Mouse (Mus musculus) neutrophil, adult 5-6 weeks (primary cell): ENCODE results near the gene Taf8. TPM values are rescaled to one million over a fixed set of nuclear protein-coding genes. Genes with fewer than 3 reads are reported as not detected.
A peak's percentile ranks its signal among the peaks of the same experiment; 100 is the strongest.

Source experiments
- ATAC-seq: fragments of 151-379, 151-347 bp; 2 replicates; pipeline ENCODE4 v1.8.0; 2017; ENCODE audit warnings: mild to moderate bottlenecking, moderate TSS enrichment; ENCODE audit not compliant: insufficient number of reproducible peaks, poor library complexity, low FRiP score, severe bottlenecking; ENCODE audit errors: extremely low read depth
- total RNA-seq: library from RNA; stranded (forward); fragments of 200-1000 nt; gene quantifications from 2 replicates; pipeline ENCODE4 v1.2.3, GENCODE M21; 2017

The Taf8 gene
- total RNA-seq: 78.6 and 83.3 TPM in 2 replicates

- ATAC-seq: peak; percentile 80
These were observed at the start of gene Taf8 for GRCm38 (mm10) chr17:47501946-47502706. TSS of gene Taf8 (minus strand) at chr17:47502292.

GRCm38 (mm10) chr17:47551049-47551448 lies 49.0 kb upstream of the Taf8 start:
- no peak for ATAC-seq

DNA sequence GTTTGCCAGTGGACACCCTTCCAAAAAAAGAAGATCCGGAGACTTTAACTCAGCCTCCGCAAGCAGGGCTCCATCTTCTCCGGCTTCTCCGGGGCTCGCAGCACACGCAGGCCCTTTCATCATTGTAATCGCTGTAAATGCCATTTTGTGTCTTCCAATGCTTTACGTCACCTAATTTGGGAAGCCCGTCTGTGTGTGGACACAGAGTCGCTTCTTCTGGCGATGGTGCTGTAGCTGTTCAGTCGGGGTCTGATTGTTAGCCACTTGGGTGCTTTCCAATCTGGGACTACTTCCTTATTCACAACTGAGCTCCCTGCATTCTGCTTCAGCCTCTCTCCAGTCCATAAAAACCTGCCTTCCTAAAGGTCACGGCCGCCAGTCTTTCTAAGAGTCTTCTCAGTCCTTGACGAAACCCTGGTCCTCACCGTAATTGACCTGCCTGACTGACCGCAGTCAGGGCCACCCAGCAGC lies 43.8 kb upstream of the Taf8 start:
- ATAC-seq: no peak

DNA sequence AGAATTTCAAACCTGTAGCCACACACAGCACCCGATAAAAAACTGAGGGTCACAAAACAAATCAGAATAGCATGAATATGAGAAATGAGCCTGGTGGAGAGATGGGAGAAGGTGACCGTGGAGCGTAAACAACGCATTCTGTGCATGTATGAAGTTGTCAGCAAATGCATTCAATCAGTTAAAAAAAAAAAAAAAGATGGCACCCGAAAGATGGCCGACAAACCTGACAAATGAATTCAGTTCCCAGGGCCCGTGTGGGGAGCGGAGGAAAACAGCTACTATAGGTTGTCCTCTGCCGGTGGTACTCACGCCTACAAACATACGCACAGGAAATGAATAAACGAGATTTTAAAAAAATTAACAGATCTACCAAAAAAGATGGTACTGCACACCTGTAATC lies 43.1 kb upstream of the Taf8 start:
- no peak for ATAC-seq

DNA sequence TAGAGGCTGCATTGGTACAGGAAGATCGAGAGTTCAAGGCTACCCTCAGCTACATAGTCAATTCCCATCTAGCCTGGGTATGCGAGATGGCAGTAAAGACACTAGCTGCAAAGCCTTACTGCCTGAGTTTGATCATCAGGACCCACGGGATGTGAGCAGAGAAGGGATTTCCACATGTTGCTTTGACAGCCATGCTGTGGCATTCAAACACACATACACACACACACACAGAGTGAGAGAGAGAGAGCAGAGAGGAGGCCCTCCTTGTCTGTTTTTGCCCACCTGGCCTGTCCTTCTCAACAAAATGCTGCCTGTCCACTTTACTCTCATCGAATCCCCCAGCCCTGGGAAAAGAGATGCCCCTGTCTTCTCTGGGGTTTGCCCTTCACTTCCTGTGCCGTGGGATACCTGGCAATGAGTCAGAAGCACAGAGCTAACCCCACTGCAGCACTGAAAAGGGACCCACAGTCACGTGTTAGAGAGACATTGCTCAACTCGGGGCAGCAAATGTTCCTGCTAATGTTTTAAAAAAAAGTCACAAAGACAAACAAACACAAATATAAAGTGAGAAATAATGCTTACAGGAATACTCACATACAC lies 41.1 kb upstream of the Taf8 start:
- ATAC-seq: no peak

GRCm38 (mm10) chr17:47542061-47542460 lies 40.0 kb upstream of the Taf8 start:
- ATAC-seq: peak; percentile 37; the same call in 1 of the 2 replicates

- ATAC-seq: no peak
These were observed 37.0 kb upstream of the Taf8 start for GRCm38 (mm10) chr17:47539128-47539527.

DNA sequence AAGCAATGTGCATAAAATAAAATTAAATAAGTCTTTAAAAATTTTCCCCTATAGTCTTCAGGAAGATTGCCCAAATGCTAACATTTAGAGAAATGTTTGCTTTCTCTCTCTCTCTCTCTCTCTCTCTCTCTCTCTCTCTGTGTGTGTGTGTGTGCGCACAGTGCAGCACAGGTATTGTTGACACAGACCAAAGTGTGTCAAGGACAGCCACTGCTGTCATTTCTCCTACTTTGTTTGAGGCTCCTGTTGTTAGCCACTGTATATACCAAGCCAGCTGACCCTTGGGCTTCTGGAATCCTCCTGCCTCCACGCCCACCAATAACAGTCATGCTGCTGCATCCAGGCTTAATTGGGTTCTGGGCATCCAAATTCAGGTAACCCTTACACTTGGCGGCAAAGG lies 36.0 kb upstream of the Taf8 start:
- no peak for ATAC-seq

DNA sequence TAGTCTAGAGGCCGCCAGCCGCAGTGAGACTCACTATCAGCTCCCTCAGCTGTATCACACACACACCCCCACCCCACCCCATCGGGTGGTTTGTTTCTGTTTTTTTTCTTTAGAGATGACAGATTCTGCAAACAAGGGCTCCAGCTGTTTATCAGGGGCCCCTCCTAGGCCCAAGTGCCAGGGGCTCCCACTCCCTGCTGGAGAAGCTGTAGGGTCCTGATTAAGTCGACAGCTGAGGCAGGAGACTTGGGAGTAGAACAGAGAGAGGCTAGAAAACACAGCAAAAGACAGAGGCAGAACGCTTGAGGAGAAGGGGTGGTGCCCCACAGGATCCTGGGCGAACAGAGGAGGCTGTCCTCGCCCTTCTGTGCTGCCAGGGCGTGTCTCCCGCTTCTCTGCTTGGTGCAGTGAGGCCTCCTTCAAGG lies 33.7 kb upstream of the Taf8 start:
- ATAC-seq: no peak

DNA sequence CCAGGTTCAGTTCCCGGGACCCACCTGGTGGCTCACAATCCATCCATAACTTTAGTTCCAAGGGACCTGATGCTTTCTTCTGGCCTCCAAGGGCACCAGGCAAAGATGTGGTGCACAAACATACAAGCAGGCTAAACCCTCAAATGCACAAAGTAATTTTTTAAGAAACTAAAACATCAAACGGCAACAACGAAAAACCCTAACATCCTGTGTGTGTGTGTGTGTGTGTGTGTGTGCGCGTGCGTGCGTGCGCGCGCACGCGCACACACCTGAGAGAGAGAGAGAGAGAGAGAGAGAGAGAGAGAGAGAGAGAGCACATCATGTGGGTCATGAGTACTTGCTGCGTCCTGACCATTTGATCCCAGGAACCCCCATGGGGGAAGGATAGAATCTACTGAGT lies 31.6 kb upstream of the Taf8 start:
- no peak for ATAC-seq

DNA sequence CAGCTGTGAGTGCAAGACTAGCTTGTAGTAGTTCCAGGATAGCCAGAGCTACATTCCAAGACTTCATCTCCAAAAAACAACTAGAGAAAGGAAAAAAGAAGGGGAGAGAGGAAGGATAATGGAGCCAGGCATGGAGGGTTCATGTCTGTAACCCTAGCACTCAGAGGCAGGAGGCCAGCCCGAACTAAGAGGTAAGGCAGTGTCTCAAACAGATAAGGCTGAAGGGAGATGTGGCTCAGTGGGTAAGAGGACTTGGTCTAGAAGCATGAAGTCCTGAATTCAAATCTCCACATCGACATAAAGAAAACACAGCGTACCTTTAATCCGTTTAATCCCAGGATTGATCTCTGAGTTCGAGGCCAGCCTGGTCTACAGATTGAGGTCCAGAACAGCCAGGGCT lies 30.3 kb upstream of the Taf8 start:
- no peak for ATAC-seq

DNA sequence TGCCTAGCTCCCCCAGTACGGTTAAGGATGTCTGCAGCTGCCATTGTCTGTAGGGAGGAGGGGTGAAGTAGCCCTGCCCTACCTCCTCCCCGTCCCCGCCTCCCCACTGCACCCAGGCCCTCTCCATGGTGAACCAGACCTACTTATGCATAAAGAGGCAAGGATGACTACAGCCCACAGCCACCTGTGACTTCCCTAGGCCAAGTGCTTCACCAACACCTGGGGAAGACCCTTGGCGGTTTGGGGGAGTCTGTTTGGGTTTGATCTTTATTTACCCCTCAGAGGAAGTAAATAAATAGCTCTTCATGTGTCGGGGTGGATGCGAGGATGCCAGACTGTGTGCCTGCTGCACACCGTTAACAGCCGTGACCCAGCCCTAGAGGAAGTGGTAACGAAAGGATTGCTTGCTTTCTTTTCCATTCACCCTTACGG lies 29.3 kb upstream of the Taf8 start:
- ATAC-seq: peak; percentile 65

DNA sequence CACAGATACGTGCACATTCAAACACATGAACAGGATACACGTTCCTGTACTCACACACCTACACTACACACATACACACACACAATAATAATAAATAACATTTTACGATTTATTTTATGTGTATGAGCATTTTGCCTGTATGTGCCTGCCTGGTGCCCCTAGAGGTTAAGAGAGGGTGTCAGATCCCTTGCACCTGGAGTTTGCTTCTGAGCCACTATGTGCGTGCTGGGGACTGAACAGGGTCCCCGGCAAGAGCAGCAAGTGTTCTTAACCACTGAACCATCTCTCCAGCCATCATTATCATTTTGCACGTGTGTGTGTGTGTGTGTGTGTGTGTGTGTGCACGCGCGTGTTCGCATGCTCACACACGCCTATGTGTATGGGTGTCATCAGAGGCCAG lies 27.5 kb upstream of the Taf8 start:
- no peak for ATAC-seq

GRCm38 (mm10) chr17:47528919-47529318 lies 26.8 kb upstream of the Taf8 start:
- no peak for ATAC-seq

DNA sequence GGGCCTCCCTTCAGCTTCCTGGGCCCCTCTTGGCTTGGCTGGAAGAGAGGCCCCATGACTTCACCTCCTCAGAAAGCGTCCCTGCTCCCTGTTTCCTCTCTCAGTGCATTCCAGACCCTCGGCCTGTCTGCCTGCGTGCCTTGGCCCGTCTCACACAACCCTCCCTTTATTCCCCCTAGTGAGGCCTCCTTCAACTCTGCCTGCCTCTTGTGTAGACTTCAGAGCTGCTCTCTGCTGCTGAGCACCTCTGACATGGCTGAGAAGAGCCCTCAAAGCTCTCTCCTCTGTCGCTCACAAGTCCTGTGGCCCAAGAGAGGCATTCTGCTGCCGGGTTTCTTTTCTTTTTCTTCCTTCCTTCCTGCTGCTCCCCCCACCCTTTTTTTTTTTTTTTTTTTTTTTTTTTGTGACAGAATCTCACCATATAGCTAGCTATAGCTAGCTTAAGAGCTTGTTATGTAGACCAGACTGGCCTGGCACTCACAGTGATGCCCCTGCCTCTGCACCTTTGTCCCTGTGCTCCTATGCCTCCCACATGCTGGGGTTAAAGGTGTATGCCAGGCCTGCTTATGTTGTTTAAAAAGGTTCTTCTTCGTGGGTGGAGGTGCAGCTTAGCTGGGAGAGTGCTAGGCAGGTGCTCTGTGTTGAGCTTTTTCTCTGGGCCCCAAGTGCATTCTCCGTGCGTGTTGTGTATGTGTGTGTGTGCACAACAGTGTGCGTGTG lies 25.6 kb upstream of the Taf8 start:
- ATAC-seq: no peak

GRCm38 (mm10) chr17:47526856-47527520 lies 24.9 kb upstream of the Taf8 start:
- ATAC-seq: no peak

GRCm38 (mm10) chr17:47524991-47525390 lies 22.9 kb upstream of the Taf8 start:
- no peak for ATAC-seq

DNA sequence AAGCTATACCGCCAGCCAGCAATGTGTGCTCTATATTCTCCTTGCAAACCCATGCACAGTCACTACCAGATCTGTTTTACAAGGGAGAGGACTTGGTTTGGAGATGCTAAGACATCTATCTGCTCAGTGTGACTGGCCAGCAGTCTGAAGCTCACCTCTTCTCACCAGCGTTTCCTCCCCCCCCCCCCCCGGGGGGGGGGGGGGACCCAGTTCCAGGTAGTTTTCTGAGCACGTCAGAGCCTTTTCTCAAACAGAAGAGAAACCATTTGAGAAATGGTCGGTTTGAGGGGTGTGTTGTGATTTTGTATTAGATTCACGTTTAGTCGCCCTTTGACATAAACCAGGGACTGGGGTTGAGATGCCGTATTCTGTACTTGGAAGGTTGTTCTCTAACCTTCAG lies 22.0 kb upstream of the Taf8 start:
- no peak for ATAC-seq

GRCm38 (mm10) chr17:47523211-47523682 lies 21.2 kb upstream of the Taf8 start:
- ATAC-seq: no peak
